Mouse (Mus musculus): ENCODE results near the gene Homer2. TPM values are rescaled to one million over a fixed set of nuclear protein-coding genes. Genes with fewer than 3 reads are reported as not detected.

The Homer2 gene
- polyA plus RNA-seq, 1 experiment from 2014 or later, result 63.4 TPM

DNA sequence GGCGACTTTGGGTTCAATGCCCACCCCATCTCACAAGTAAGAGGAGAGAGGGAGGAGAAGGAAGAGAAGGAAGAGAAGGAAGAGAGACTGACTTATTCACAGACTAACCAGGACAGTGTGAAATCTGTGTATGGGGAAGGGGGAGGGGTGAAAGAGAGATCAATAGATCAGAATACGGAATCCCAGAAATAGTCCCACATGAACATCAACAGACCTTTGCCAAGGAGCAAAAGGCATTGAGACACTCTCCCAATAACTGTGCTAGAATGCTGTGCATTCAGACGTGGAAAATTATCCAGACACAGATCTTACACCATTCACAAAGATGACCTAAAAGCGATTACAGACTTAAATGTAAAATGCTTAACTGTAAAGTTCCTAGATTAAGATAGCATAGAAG, 40.2 kb downstream of the Homer2 start:
- Histone ChIP-seq H3K4me1 (replicated peaks) (peaks cover 11% of the 10 kb centered on the region), H3K9ac (no peak overlapping the region), H3K27ac (no peak overlapping the region), H3K27me3 (no peaks in the 10 kb centered on the region), H3K4me3 (no peak overlapping the region), H3K36me3 (no peaks in the 10 kb centered on the region), H3K4me2 (no peak overlapping the region), H3K9me3 (replicated peaks) (no peaks in the 10 kb centered on the region)
- ATAC-seq (replicated peaks; ENCODE audit: insufficient number of reproducible peaks, insufficient read depth, low FRiP score, low read depth), result no peak
- whole genome bisulfite sequencing, result 85% methylated on average over 4 of the region's 4 CpGs

DNA sequence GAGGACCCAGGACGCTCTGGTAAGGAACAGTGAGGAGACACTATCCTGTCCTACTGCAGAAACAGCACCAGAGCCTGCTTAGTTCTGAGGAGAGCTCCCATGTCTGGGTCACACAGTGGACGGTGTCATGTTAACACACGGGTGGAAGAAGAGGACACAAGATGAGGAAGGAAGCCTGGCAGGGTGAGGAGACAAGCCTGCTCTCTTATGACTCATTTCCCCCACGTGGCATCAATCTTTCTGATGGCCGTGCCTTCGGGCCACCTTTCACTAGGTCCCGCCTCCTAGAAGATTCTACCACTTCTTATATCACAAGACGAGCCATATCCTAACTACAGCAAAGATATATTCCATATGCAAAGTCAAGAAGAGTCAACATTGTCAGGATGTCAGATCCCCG, 40.7 kb downstream of the Homer2 start:
- no peak overlapping the region for H3K9ac ChIP-seq
- H3K36me3 ChIP-seq, result no peaks in the 10 kb centered on the region
- no peaks in the 10 kb centered on the region for H3K27me3 ChIP-seq
- no peak overlapping the region for H3K27ac ChIP-seq
- 64% methylated on average over 9 of the region's 9 CpGs for WGBS
- H3K9me3 ChIP-seq (replicated peaks), result no peaks in the 10 kb centered on the region
- no peak overlapping the region for H3K4me3 ChIP-seq
- H3K4me1 ChIP-seq (replicated peaks), result peaks cover 9% of the 10 kb centered on the region; the same call in 1 of the 2 replicates
- H3K4me2 ChIP-seq, result no peak overlapping the region
- ATAC-seq (replicated peaks; ENCODE audit: insufficient number of reproducible peaks, insufficient read depth, low FRiP score, low read depth), result no peak

DNA sequence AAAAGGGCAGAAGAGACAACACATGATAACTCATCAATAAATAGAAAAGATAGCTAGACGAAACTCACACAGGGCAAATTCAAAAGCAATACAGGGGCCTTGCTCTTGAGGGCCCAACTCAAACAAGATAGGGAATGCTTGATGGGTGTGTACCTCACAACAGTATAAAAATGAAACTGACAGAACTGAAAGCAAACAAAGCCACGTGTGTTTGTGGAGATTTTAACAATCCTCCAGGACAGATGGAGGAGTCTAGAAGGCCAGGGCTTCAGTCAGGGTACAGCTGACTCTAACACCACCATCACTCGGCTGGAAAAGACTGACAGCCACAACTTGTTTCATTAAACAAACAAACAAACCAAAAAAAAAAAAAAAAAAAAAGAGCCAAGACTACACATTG, 44.3 kb downstream of the Homer2 start:
- no peak overlapping the region for H3K27ac ChIP-seq
- H3K4me1 ChIP-seq (replicated peaks), result peaks cover 9% of the 10 kb centered on the region; the same call in 1 of the 2 replicates
- no peaks in the 10 kb centered on the region for H3K36me3 ChIP-seq
- no peak overlapping the region for H3K4me2 ChIP-seq
- no peaks in the 10 kb centered on the region for H3K9me3 ChIP-seq (replicated peaks)
- WGBS, result 51% methylated on average over 3 of the region's 3 CpGs
- no peak overlapping the region for H3K4me3 ChIP-seq
- ATAC-seq (replicated peaks; ENCODE audit: insufficient number of reproducible peaks, insufficient read depth, low FRiP score, low read depth), result no peak
- H3K27me3 ChIP-seq, result no peaks in the 10 kb centered on the region
- H3K9ac ChIP-seq, result no peak overlapping the region

DNA sequence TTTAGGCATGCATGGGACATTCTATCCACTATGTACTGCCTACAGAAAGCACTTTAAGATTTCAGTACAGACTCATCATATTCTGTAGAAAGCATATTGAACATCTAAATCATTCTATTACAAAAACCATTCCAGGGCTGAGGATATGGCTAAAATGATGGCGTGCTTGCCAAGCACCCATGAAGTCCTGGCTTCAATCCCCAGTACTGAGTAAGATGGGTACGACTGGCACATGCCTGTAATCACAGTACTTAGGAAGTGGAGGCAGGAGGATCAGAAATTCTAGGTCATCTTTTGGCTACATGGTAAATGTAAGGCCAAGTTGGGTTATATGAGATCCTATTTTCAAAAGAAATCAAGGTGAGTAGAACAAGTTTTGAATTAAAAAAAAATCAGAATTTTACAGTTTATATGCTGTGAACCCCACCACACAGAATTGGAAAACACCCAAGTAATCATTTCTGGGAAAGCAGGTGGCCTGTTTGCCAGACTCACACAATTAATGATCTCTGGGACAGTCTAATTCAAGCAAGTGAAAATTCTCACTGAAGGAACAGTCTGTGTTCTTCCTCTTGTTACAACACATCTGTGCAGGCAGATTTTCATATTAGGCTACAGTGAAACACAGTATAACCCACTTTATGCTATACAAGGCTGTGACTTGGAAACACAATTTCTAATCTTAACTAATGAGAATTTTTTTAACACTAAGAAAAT, 49.5 kb downstream of the Homer2 start:
- H3K4me2 ChIP-seq, result no peak overlapping the region
- WGBS, result 78% methylated on average over 2 of the region's 2 CpGs
- ATAC-seq (replicated peaks; ENCODE audit: insufficient number of reproducible peaks, insufficient read depth, low FRiP score, low read depth), result no peak

DNA sequence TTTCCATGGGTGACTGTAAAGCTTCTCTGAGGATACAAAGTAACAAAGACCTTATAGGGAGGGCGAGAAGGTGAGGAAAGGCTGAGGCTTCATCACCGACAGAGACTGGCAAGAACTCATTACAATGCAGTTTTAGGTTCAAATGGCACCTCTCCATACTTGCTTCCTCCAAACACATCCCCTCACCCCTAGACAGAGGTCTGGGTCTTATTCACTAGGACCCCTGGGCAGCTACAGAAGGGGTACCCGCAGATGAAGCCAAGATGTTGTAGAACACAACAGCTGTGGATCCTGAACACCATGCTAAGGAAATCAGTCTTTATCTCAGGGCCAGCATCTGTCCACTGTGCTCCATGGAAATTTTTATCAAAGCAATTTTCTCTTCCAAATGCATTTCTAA, 50.3 kb downstream of the Homer2 start:
- WGBS, result 69% methylated on average over 3 of the region's 3 CpGs
- no peak for ATAC-seq (replicated peaks; ENCODE audit: insufficient number of reproducible peaks, insufficient read depth, low FRiP score, low read depth)

More for the DNA sequence above, 49.5 kb downstream of the Homer2 start:
- no peak overlapping the region for H3K9ac ChIP-seq
- no peak overlapping the region for H3K27ac ChIP-seq
- H3K36me3 ChIP-seq, result no peaks in the 10 kb centered on the region
- H3K4me3 ChIP-seq, result no peak overlapping the region
- no peaks in the 10 kb centered on the region for H3K9me3 ChIP-seq (replicated peaks)
- peaks cover 23% of the 10 kb centered on the region for H3K4me1 ChIP-seq (replicated peaks)
- no peaks in the 10 kb centered on the region for H3K27me3 ChIP-seq

DNA sequence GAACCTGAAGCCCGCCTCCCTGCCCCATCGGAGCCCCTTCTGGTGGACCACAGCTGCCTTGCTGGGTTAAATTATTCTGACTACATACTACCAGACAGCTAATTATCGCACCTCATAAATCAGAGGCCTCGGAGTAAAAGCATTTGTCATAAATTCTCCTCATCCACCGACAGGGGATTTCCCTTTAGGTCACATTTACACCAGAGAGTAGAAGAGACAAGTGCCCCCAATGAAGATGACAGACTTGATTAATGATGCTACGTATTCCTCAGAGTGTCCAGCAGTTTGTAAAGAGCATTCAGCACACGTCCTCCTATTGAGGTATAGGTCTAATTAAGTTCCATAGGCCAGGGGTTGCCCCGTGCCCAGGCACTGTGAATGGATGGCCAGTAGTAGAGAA, 50.7 kb downstream of the Homer2 start:
- Histone ChIP-seq H3K27ac (no peak overlapping the region), H3K27me3 (no peaks in the 10 kb centered on the region), H3K4me1 (replicated peaks) (peaks cover 34% of the 10 kb centered on the region), H3K4me3 (no peak overlapping the region), H3K9ac (no peak overlapping the region), H3K36me3 (no peaks in the 10 kb centered on the region), H3K9me3 (replicated peaks) (no peaks in the 10 kb centered on the region), H3K4me2 (no peak overlapping the region)
- ATAC-seq (replicated peaks; ENCODE audit: insufficient number of reproducible peaks, insufficient read depth, low FRiP score, low read depth), result no peak
- WGBS, result 67% methylated on average over 8 of the region's 8 CpGs

More for the DNA sequence above, 50.3 kb downstream of the Homer2 start:
- Histone ChIP-seq H3K36me3 (no peaks in the 10 kb centered on the region), H3K4me1 (replicated peaks) (peaks cover 29% of the 10 kb centered on the region), H3K9ac (no peak overlapping the region), H3K9me3 (replicated peaks) (no peaks in the 10 kb centered on the region), H3K27me3 (no peaks in the 10 kb centered on the region), H3K4me2 (no peak overlapping the region), H3K27ac (no peak overlapping the region), H3K4me3 (no peak overlapping the region)

DNA sequence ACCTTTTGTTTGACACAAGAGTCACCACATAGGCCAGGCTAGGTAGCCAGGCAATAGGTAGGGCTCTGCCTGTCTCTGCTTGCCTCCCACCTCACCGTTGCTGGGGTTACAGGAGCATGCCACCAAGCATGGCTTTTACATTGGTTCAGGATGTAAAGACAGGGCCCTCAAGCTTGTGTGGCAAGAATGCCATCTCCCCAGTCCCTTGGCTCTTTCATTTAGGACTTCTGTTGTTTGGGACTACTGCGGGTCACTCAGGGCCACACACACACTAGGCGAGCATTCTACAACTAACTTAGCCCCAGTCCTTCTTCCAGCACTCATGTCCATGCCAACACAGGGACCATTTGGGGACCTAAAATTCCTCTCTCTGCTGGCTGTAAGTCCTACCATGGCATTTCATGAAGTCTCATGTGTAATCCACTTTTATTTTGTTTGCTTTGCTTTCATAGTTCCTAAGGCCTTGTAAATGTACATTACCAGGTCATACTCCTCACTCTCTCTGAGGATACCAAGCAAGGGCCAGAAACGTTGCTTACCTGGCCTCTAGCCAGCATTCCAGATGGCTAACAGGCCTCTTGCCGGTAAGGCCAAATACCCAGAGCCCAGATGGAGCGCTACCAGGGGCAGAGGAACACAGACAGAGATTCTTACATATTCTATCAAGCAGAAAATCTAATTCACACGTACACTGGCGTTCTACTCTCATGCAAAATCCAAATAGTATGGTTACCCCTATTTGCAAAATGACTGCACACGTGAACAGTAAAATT, 52.2 kb downstream of the Homer2 start:
- Histone ChIP-seq H3K9ac (no peak overlapping the region), H3K9me3 (replicated peaks) (no peaks in the 10 kb centered on the region), H3K4me3 (no peak overlapping the region), H3K36me3 (no peaks in the 10 kb centered on the region), H3K4me1 (replicated peaks) (peaks cover 45% of the 10 kb centered on the region), H3K27me3 (no peaks in the 10 kb centered on the region), H3K4me2 (no peak overlapping the region), H3K27ac (peak overlapping the region; percentile 45)
- 57% methylated on average over 9 of the region's 9 CpGs for WGBS
- ATAC-seq (replicated peaks; ENCODE audit: insufficient number of reproducible peaks, insufficient read depth, low FRiP score, low read depth), result no peak

DNA sequence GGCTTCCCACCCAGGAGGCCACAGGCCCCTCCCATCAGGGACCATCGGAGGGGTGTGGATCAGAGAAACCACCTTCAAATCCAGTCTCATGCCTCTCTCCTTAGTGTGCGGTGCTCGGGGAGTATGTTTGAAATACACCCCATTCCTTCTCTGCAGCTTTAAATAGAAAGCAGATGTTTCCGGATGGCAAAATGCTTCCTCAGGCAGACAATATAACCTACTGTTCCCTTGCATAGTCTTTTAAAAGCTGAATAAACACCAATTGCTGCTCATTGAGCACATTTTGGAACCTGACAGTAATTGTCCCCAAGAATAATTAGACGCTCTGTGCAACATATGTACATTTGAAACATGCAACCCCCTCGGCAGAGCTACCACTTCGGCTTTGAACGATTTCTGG, 53.3 kb downstream of the Homer2 start:
- ATAC-seq (replicated peaks; ENCODE audit: insufficient number of reproducible peaks, insufficient read depth, low FRiP score, low read depth), result no peak
- H3K4me2 ChIP-seq, result peak overlapping the region; percentile 17; the same call in 1 of the 2 replicates

DNA sequence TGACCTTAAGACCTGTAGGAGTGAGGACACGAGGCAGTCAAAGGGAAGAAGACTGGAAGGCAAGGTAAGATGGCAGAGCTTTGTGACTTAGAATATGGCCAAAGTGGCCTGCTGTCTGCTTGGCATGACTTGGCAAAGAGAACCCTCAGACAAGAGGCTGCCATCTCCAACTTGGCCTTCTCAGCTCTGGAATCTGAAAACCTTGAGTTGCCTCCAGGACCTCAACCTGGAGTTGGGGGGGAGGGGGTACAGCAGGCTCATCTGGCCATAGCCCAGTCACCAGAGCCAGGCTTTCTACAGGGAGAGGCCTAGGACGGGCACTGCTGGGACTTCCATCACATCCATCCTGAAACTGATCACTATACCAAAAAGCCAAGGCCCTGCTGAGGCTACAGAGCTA, 55.0 kb downstream of the Homer2 start:
- peaks cover 45% of the 10 kb centered on the region for H3K4me1 ChIP-seq (replicated peaks)

More for the DNA sequence above, 53.3 kb downstream of the Homer2 start:
- no peak overlapping the region for H3K9ac ChIP-seq
- H3K27ac ChIP-seq, result 0 out of 2 replicates have a peak overlapping the region, but pooled peaks have one; percentile 11
- WGBS, result 40% methylated on average over 8 of the region's 8 CpGs
- H3K4me3 ChIP-seq, result no peak overlapping the region
- no peaks in the 10 kb centered on the region for H3K9me3 ChIP-seq (replicated peaks)
- H3K36me3 ChIP-seq, result no peaks in the 10 kb centered on the region
- H3K4me1 ChIP-seq (replicated peaks), result peaks cover 45% of the 10 kb centered on the region
- H3K27me3 ChIP-seq, result no peaks in the 10 kb centered on the region

DNA sequence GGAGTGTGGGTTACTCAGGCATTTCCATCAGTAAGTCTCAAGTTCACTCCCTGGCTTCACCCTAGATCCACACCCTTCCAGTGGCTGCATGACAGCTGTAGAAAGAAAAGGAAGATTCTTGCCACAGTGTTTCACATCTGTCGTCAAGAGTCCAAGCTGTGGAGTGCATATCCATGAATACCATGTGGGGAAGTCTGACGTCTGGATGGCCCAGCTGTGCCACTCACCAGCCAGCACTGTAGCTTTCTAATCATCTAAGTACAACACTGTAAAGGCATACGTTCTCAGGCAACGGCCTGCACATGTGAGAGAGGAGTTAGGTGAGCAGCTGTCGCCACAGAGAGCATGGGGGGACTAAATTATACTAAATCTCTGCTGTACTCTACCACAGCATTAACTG, 56.0 kb downstream of the Homer2 start:
- no peak for ATAC-seq (replicated peaks; ENCODE audit: insufficient number of reproducible peaks, insufficient read depth, low FRiP score, low read depth)
- no peak overlapping the region for H3K9ac ChIP-seq
- 27% methylated on average over 5 of the region's 5 CpGs for WGBS
- peaks cover 45% of the 10 kb centered on the region for H3K4me1 ChIP-seq (replicated peaks)
- H3K27ac ChIP-seq, result peak overlapping the region; percentile 28; the same call in 1 of the 2 replicates
- H3K36me3 ChIP-seq, result no peaks in the 10 kb centered on the region
- no peaks in the 10 kb centered on the region for H3K9me3 ChIP-seq (replicated peaks)
- no peak overlapping the region for H3K4me3 ChIP-seq
- no peaks in the 10 kb centered on the region for H3K27me3 ChIP-seq
- H3K4me2 ChIP-seq, result no peak overlapping the region

More for the DNA sequence above, 55.0 kb downstream of the Homer2 start:
- H3K36me3 ChIP-seq, result no peaks in the 10 kb centered on the region
- no peak for ATAC-seq (replicated peaks; ENCODE audit: insufficient number of reproducible peaks, insufficient read depth, low FRiP score, low read depth)
- no peaks in the 10 kb centered on the region for H3K27me3 ChIP-seq
- H3K4me3 ChIP-seq, result no peak overlapping the region
- H3K9me3 ChIP-seq (replicated peaks), result no peaks in the 10 kb centered on the region
- no peak overlapping the region for H3K4me2 ChIP-seq
- no peak overlapping the region for H3K9ac ChIP-seq
- 74% methylated on average over 2 of the region's 2 CpGs for WGBS
- H3K27ac ChIP-seq, result no peak overlapping the region

DNA sequence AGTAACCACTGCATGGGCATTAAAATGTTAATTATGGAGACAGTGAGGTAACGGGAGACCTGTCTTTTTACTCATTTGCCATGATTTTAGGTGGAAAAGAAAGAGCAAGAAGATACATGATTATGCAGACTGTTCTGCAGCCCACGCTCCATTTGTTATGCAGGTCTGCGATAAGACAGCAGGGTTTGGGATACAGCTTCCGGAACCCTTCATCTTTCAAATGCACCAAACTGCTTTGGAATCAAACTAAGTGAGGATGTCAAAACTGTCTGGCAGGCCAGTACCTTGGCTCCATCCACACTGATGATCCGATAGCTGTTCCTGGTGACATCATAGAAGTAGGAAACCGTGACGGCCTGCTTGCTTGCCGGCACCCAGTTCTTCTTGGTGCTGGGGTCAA, 58.1 kb downstream of the Homer2 start:
- Histone ChIP-seq H3K4me3 (no peak overlapping the region), H3K4me2 (no peak overlapping the region), H3K36me3 (no peaks in the 10 kb centered on the region), H3K9ac (no peak overlapping the region), H3K27ac (no peak overlapping the region), H3K9me3 (replicated peaks) (no peaks in the 10 kb centered on the region), H3K4me1 (replicated peaks) (peaks cover 47% of the 10 kb centered on the region), H3K27me3 (no peaks in the 10 kb centered on the region)
- no peak for ATAC-seq (replicated peaks; ENCODE audit: insufficient number of reproducible peaks, insufficient read depth, low FRiP score, low read depth)
- 85% methylated on average over 8 of the region's 8 CpGs for WGBS
